Mouse (Mus musculus) stomach, embryonic 15.5 days (tissue): ENCODE results near the gene Apobec3. TPM values are rescaled to one million over a fixed set of nuclear protein-coding genes. Genes with fewer than 3 reads are reported as not detected.
"Not testable (repeated sequence)": the region's sequence is repeated elsewhere in the genome, so short reads cannot be mapped to it uniquely, and the experiment has no call there.

Experiments
- ATAC-seq: fragments of 200-750 bp; cut with Nextera tagmentation; 2 replicates; pipeline ENCODE4 v1.8.0; 2017; ENCODE audit warnings: low read depth, moderate number of reproducible peaks, moderate TSS enrichment; ENCODE audit not compliant: insufficient read depth, low FRiP score
- H3K27ac ChIP-seq: fragments of 300-500 bp; sonication (generic); 2 replicates; pipeline ENCODE4 v1.5.1; 2015; ENCODE audit warnings: mild to moderate bottlenecking, inconsistent platforms
- H3K27me3 ChIP-seq: fragments of 300-500 bp; sonication (generic); replicated peaks from 2 replicates; pipeline ENCODE4 v1.6.1; 2015; ENCODE audit warnings: inconsistent platforms
- H3K36me3 ChIP-seq: fragments of 300-500 bp; sonication (generic); 2 replicates; pipeline ENCODE4 v1.6.1; 2015; ENCODE audit warnings: inconsistent platforms
- H3K4me1 ChIP-seq: fragments of 300-500 bp; sonication (generic); 2 replicates; pipeline ENCODE4 v1.6.1; 2015; ENCODE audit warnings: inconsistent platforms
- H3K4me2 ChIP-seq: fragments of 300-500 bp; sonication (generic); 2 replicates; pipeline ENCODE4 v1.6.1; 2015; ENCODE audit warnings: mild to moderate bottlenecking, inconsistent platforms
- H3K4me3 ChIP-seq: fragments of 300-500 bp; sonication (generic); replicated peaks from 2 replicates; pipeline ENCODE4 v1.5.1; 2015; ENCODE audit warnings: inconsistent platforms
- H3K9ac ChIP-seq: fragments of 300-500 bp; sonication (generic); 2 replicates; pipeline ENCODE4 v1.6.1; 2015; ENCODE audit warnings: inconsistent platforms
- H3K9me3 ChIP-seq: fragments of 300-500 bp; sonication (generic); 2 replicates; pipeline ENCODE4 v1.6.1; 2016; ENCODE audit warnings: inconsistent platforms
- WGBS: fragments of 180-500 bp; shearing (Covaris S2); methylation state at CpG from one replicate; pipeline ENCODE4 v1.1.7; 2015; 5-methylcytosine and 5-hydroxymethylcytosine counted together
- polyA plus RNA-seq: library from polyadenylated mRNA; unstranded; fragments of >200 nt; fragmentation: Nextera tagmentation; extraction: Ambion mirVana; gene quantifications from 2 replicates; pipeline ENCODE4 v1.2.1, GENCODE M21; 2015

Gene Apobec3
- polyA plus RNA-seq, 1 experiment from 2014 or later: 22.4 TPM

DNA sequence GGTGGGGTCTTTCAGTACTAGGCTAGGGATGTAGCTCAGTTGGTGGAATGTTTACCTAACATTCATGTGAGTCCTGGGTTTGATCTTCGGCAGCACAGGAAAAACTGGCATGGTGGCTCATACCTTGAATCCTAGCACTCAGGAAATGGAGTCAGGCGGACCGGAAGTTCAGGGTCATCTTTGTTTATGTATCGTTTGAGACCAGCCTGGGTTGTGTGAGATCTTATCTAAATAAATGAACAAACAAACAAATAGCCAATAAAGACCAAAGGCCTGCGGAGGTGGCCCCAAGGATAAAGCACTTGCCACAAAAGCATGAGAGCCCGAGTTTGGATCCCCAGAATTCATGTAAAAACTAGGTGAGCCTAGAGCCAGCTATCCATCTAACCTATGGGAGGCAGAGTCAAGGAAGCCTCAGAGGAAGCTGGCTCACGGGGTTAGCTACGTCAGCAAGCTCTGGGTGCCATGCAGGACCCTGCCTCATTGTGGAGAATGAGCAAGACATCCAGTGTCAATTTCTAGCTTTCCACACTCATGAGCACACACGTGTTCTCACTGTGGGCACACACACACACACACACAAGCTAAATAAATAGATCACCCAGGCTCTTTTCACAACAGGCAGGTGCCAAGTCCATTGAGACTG, 4.7 kb downstream of the Apobec3 start:
- Histone ChIP-seq H3K36me3 (no peaks in the 10 kb centered on the region), H3K27ac (0 out of 2 replicates have a peak overlapping the region, but pooled peaks have one; percentile 12), H3K27me3 (no peaks in the 10 kb centered on the region), H3K4me2 (no peak overlapping the region), H3K4me1 (0 out of 2 replicates have a peak, but pooled peaks cover 3% of the 10 kb centered on the region), H3K4me3 (no peak overlapping the region), H3K9ac (no peak overlapping the region), H3K9me3 (no peaks in the 10 kb centered on the region)
- ATAC-seq: no peak
- 72% methylated on average over 9 of the region's 9 CpGs for WGBS

GRCm38 (mm10) chr15:79898988-79899387, 7.5 kb downstream of the Apobec3 start:
- Histone ChIP-seq H3K4me3 (no peak overlapping the region), H3K4me2 (no peak overlapping the region), H3K36me3 (no peaks in the 10 kb centered on the region), H3K9me3 (no peaks in the 10 kb centered on the region), H3K9ac (no peak overlapping the region), H3K27me3 (no peaks in the 10 kb centered on the region), H3K4me1 (no peaks in the 10 kb centered on the region), H3K27ac (no peak overlapping the region)
- WGBS: 77% methylated on average over 5 of the region's 5 CpGs
- no peak for ATAC-seq

DNA sequence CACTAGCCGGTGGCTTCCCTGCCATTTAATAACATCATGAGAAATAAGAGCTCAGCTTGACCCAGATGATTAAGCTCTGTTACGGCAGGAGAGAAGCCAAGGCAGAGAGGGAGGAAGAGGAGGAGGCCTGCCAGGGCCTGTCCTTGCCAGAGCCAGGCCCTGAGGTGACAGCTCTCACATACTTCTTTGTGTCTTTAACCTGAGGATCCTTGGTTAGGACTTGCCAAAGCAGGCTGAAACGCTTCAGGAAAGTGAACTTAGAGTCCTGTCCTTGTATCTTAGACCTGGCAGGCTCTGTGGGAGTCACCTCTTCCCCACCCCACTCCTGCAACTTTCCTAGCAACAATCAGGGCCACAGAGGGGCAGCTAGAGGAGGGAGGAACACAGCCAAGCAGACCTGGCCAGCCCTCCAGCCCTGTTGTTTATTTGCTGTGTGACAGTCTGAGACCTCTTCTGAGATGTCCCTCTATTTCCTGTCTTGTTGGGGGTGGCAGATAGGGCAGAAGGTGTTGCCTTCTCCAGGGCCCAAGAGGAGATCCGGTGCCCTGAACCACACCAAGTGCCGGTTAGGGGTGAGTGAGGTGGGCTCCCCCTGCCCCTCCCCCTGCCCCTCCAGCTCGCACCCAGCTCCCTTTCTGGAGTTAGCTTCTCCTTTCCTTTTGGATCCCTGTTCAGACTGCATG, 8.5 kb downstream of the Apobec3 start:
- Histone ChIP-seq H3K36me3 (no peaks in the 10 kb centered on the region), H3K4me1 (no peaks in the 10 kb centered on the region), H3K4me3 (no peak overlapping the region), H3K4me2 (no peak overlapping the region), H3K9me3 (no peaks in the 10 kb centered on the region), H3K27me3 (no peaks in the 10 kb centered on the region), H3K27ac (peak overlapping the region; percentile 66), H3K9ac (no peak overlapping the region)
- ATAC-seq: no peak
- 76% methylated on average over 6 of the region's 6 CpGs for WGBS

- Histone ChIP-seq H3K9ac (no peak overlapping the region), H3K4me3 (no peak overlapping the region), H3K27ac (peak overlapping the region; percentile 66), H3K9me3 (no peaks in the 10 kb centered on the region), H3K27me3 (no peaks in the 10 kb centered on the region), H3K36me3 (no peaks in the 10 kb centered on the region), H3K4me2 (no peak overlapping the region), H3K4me1 (no peaks in the 10 kb centered on the region)
- WGBS: 74% methylated on average over 7 of the region's 7 CpGs
- no peak for ATAC-seq
Measured at GRCm38 (mm10) chr15:79900751-79901150, 9.3 kb downstream of the Apobec3 start.

- WGBS: 80% methylated on average over 2 of the region's 2 CpGs
- H3K4me1 ChIP-seq: no peaks in the 10 kb centered on the region
- ATAC-seq: no peak
- no peaks in the 10 kb centered on the region for H3K27me3 ChIP-seq
- H3K4me3 ChIP-seq: no peak overlapping the region
- H3K9ac ChIP-seq: no peak overlapping the region
- H3K4me2 ChIP-seq: no peak overlapping the region
- H3K9me3 ChIP-seq: no peaks in the 10 kb centered on the region
- peak overlapping the region; percentile 61; the same call in 1 of the 2 replicates for H3K27ac ChIP-seq
- no peaks in the 10 kb centered on the region for H3K36me3 ChIP-seq
Measured at GRCm38 (mm10) chr15:79901399-79901798, 9.9 kb downstream of the Apobec3 start.

DNA sequence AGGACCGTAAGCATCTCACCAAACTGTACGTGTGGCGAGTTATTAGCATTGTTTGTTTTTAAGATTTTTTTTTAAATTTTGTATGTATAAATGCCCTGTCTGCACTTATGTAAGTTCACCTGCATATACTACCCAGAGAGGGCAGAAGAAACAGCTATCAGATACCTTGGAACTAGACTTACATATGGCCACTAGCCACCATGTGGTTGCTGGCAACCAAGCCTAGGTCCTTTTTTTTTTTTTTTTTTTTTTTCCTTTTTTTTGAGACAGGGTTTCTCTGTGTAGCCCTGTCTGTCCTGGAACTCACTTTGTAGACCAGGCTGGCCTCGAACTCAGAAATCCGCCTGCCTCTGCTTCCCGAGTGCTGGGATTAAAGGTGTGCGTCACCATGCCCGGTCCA, 11.6 kb downstream of the Apobec3 start:
- not testable (repeated sequence) for H3K9me3 ChIP-seq, H3K27ac ChIP-seq, H3K9ac ChIP-seq, ATAC-seq, H3K4me2 ChIP-seq, H3K36me3 ChIP-seq, H3K4me1 ChIP-seq, H3K4me3 ChIP-seq, H3K27me3 ChIP-seq
- 94% methylated on average over 8 of the region's 8 CpGs for WGBS

DNA sequence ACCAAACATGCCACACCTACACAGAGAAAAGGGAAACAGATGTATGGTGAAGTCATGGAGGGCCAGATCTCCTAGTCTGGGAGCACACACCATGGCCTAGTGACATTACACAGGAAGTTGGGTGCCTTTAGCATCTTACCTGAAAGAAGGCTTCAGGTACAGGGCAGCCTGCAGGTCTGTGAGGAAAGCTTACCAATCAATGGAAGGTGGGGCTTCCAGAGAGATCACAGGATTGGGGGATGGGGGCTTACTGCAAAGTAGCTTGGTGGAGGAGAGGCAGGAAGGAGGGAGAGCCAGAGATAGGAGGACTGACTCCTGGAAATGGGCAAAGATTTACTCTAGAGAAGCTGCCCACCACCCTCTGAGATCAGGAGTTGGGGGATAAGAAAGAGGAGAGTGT, 12.5 kb downstream of the Apobec3 start:
- H3K9me3 ChIP-seq: no peaks in the 10 kb centered on the region
- no peak overlapping the region for H3K9ac ChIP-seq
- H3K27me3 ChIP-seq: no peaks in the 10 kb centered on the region
- no peak for ATAC-seq
- no peaks in the 10 kb centered on the region for H3K4me1 ChIP-seq
- H3K4me3 ChIP-seq: no peak overlapping the region
- no peak overlapping the region for H3K27ac ChIP-seq
- no peaks in the 10 kb centered on the region for H3K36me3 ChIP-seq
- no peak overlapping the region for H3K4me2 ChIP-seq

- 80% methylated on average over 11 of the region's 11 CpGs for WGBS
- ATAC-seq, H3K9me3 ChIP-seq, H3K4me3 ChIP-seq, H3K4me2 ChIP-seq, H3K27ac ChIP-seq, H3K27me3 ChIP-seq, H3K36me3 ChIP-seq, H3K4me1 ChIP-seq, H3K9ac ChIP-seq: not testable (repeated sequence)
Measured at GRCm38 (mm10) chr15:79904678-79905077, 13.2 kb downstream of the Apobec3 start.

DNA sequence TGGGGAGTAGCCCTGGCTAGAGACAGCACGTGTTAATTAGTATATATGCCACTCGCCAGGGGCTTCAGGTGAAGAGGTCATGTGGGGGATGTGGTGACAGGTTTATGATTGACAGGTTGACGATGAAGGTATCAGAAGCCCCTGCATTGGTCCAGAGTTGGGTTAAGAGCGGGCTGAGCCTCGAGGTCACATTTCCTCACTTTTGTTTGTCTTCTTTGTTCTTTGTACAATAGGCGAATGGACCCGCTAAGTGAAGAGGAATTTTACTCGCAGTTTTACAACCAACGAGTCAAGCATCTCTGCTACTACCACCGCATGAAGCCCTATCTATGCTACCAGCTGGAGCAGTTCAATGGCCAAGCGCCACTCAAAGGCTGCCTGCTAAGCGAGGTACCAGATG, 13.8 kb downstream of the Apobec3 start:
- Histone ChIP-seq H3K9me3 (no peaks in the 10 kb centered on the region), H3K9ac (no peak overlapping the region), H3K27ac (no peak overlapping the region), H3K36me3 (no peaks in the 10 kb centered on the region), H3K4me1 (no peaks in the 10 kb centered on the region), H3K4me2 (no peak overlapping the region), H3K27me3 (no peaks in the 10 kb centered on the region), H3K4me3 (no peak overlapping the region)
- WGBS: 71% methylated on average over 12 of the region's 12 CpGs
- no peak for ATAC-seq

DNA sequence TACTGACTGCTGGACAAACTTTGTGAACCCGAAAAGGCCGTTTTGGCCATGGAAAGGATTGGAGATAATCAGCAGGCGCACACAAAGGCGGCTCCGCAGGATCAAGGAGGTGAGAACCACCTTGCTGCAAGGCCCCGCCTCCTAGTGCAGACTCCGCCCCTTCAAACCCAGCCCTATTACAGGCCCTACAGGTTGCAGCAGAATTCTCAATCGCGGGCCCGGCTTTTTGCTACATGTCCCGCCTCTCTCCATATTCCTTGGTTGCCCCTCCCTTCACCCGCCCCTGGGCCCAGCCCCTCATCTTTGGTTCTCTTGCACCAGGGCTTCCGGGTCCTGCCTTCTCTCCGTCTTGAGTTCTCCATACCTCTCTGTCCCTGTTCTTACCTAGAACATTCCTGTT, 15.4 kb downstream of the Apobec3 start:
- Histone ChIP-seq H3K4me2 (no peak overlapping the region), H3K9me3 (no peaks in the 10 kb centered on the region), H3K36me3 (no peaks in the 10 kb centered on the region), H3K4me1 (no peaks in the 10 kb centered on the region), H3K4me3 (no peak overlapping the region), H3K27ac (0 out of 2 replicates have a peak overlapping the region, but pooled peaks have one; percentile 24), H3K27me3 (no peaks in the 10 kb centered on the region), H3K9ac (no peak overlapping the region)
- WGBS: 39% methylated on average over 14 of the region's 14 CpGs
- ATAC-seq: peak; percentile 79

- H3K9ac ChIP-seq, H3K9me3 ChIP-seq, H3K4me1 ChIP-seq, H3K27ac ChIP-seq, H3K27me3 ChIP-seq, H3K4me2 ChIP-seq, H3K36me3 ChIP-seq, ATAC-seq, H3K4me3 ChIP-seq: not testable (repeated sequence)
- 94% methylated on average over 3 of the region's 3 CpGs for WGBS
Measured at GRCm38 (mm10) chr15:79909006-79909405, 17.5 kb downstream of the Apobec3 start.

GRCm38 (mm10) chr15:79910812-79911211, 19.4 kb downstream of the Apobec3 start:
- H3K27ac ChIP-seq, H3K9me3 ChIP-seq, H3K4me1 ChIP-seq, H3K4me2 ChIP-seq, H3K36me3 ChIP-seq, ATAC-seq, H3K27me3 ChIP-seq, H3K4me3 ChIP-seq, H3K9ac ChIP-seq: not testable (repeated sequence)
- WGBS: 79% methylated on average over 1 of the region's 1 CpGs
